Mouse (Mus musculus): ENCODE data around the gene Zfp324.

Gene Zfp324

GRCm38 (mm10) chr7:12970906-12971305, 5.3 kb downstream of the Zfp324 start:
- DNase-seq, result no peak

DNA sequence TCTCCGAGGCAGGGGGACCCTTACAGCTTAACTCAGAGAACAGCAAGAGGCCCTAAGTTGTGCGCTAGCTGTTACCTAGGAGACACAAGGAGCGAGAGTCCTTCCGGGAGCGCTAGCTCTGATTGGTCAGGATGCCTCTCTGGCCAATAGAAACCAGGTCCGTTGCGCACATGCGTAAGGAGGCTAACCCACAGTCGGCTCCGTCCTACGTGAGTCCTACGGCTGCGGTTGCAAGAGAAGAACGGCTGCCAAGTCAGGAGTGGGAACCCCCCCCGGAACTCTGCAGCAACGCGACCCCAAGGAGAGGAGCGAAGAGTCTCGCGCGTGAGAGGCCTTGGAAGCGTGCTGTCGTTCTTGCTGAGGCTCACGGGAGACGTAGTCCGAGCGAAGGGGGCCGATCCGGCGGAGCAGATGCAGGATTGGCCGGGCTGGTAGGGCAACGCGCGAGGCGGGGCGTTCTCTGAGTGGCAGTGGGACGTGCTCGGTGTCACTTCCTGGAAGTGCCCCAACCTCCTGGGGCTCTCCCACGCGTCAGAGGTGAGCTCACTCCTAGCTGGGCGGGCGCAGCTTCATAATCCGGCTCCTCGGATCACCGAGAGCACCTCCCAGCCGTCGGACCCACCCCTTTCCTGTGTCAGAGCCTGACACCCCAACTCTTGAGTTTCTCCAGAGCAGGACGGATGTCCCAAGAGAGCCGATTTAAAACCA, 12.2 kb downstream of the Zfp324 start, which contains the start of gene Zfp446:
TSS of gene Zfp446 (plus strand) at position 167 of the 708 bp plus-strand sequence.
- peak; percentile 99 for DNase-seq

GRCm38 (mm10) chr7:12978931-12979722, 13.5 kb downstream of the Zfp324 start:
- DNase-seq, result no peak

- no peak for DNase-seq
Observed at GRCm38 (mm10) chr7:12979776-12980175, 14.1 kb downstream of the Zfp324 start.

DNA sequence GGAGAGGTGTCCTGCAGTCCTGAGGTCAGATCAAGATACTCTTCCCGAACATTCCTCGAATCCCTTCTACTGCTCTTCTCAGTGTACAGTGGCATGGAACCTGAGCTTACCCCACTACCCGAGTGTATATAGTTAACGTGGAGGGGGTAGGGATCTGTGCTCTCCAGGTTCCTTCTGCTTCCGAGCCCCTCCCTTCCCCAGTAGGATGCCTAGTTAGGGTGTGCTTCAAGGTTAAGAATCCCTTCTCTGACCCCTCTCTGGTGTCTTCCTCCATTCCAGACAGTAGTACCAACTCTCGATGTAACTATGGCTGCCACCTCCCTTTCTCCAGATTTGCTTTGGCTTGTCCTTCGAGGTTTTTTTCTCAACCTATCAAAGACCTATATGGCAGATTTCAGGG, 14.7 kb downstream of the Zfp324 start:
- DNase-seq, result no peak

- DNase-seq, result no peak
Observed at GRCm38 (mm10) chr7:12985724-12986123, 20.1 kb downstream of the Zfp324 start.

DNA sequence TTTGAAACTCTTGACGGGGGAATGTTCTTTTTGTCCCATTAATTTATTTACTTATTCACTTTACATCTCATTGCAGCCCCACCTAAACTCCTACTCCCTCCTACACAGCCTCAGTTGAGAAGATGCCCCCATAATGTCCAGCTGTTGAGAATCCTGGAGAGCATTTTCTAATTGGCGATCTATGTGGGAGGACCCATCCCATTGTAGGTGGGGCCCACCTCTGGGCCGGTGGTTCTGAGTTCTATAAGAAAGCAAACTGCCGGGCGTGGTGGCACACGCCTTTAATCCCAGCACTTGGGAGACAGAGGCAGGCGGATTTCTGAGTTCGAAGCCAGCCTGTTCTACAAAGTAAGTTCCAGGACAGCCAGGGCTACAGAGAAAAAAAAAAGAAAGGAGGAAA, 21.3 kb downstream of the Zfp324 start:
- no peak for DNase-seq

DNA sequence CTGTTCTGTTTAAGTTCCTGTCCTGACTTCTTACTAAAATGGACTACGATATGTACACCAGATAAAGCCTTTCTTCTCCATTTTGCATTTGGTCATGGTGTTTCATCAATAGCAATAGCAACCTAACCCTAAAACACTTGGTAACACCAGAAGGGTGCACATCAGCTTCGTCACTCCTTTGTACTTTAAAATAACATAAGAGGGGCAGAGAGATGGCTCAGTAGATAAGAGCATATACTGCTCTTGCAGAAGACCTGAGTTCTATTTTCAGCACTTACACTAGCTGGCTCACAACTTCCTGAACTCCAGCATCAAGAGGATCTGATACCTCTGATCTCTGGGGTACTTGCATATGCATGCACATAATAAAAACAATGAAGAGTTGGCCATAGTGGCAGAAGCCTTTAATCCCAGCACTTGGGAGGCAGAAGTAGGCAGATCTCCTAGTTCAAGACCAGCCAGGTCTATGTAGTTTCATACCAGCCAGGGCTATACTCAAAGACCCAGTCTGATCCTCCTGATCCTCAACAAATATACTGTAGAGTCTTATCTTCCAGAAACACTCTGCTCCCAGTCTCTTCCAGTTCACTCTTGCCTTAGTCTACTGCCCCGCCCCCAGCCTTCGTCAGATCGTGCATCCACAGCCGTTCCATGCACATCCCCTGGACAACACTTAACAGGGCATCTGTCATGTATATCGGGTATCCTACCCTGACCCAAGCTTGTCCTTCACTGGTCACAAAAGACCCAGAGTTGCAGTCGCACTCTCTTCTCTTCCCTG, 22.0 kb downstream of the Zfp324 start:
- no peak for DNase-seq

GRCm38 (mm10) chr7:12992222-12992621, 26.6 kb downstream of the Zfp324 start:
- no peak for DNase-seq

- DNase-seq, result no peak
Observed at GRCm38 (mm10) chr7:12993148-12993547, 27.5 kb downstream of the Zfp324 start.

DNA sequence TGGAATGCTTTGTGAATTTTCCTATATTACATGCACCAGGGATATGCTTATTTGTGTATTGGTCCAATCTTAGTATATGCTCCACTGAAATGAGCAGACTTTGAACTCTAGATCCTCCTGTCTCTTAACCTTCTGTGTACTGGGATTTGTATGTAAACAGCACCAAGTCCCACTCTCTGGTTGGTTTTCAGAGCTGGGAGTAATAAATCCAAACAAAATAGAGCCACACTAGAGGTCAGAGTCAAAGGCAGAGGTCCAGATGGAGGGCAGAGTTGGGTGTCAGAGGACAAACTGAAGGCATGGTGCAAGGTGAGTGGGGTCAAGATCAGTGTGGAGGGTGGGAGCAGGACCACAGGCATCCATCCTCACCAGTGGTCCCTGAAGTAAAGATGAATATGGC, 30.2 kb downstream of the Zfp324 start:
- no peak for DNase-seq

GRCm38 (mm10) chr7:12997230-12997629, 31.6 kb downstream of the Zfp324 start:
- DNase-seq, result no peak

DNA sequence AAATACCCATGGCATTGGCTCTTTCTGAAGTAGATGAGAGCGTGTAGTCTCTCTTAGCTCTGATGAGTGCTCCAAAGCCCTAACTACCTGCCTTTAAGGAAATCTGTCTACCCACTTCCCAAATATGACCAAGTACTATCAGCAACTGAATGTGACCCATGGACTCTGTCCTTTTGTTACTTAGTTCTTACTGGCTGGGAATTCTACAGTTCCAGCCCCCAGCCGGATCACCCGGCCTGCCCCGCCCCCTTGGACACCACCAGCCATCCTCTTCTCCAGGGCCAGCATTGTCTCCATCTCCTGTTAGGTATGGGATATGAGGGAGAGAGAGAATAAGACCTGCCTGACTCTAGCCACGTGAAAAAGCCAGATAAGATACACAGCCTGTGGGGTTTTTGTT, 32.4 kb downstream of the Zfp324 start, which contains the start of gene Slc27a5:
TSS of gene Slc27a5 (minus strand) at position 140 of the 400 bp plus-strand sequence.
- DNase-seq, result no peak

GRCm38 (mm10) chr7:12998851-12999250, 33.2 kb downstream of the Zfp324 start, which contains the start of gene Trim28:
Gene Trim28, plus strand, starts transcription at chr7:12999114.
- DNase-seq, result no peak

DNA sequence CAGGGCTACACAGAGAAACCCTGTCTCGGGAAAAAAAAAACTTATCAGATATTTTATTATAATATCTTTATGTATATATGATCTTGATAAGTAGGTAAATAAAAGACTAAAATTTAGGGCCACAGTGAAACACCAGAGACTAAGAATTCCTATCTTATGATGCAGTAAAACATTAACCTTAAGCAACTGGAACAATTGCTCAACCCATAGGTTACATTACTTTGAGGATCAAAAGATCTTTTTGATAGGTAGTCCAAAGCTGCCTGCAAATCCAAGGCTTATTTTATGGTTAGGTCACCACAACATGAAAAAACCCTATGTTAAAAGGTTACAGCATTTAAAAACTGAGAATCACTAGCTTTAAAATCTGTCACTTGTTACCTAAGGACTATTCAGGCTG, 35.9 kb downstream of the Zfp324 start:
- no peak for DNase-seq

DNA sequence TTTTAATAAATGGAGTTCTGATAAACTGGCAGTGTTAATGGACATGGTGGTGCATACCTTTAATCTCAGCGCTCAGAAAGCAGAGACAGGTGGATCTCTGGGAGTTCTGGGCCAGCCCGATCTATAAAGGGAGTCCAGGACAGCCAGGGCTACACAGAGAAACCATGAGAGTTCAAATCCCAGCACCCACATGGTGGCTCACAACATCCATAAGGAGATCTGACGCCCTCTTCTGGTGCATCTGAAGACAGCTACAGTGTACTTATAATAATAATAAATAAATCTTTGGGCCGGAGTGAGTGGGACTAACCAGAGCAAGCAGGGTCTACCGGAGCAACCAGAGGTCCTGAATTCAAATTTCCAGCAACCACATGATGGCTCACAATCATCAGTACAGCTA, 37.7 kb downstream of the Zfp324 start:
- no peak for DNase-seq

- DNase-seq, result no peak
Observed at GRCm38 (mm10) chr7:13006011-13006410, 40.4 kb downstream of the Zfp324 start.

GRCm38 (mm10) chr7:13006531-13006930, 40.9 kb downstream of the Zfp324 start:
- DNase-seq, result no peak

GRCm38 (mm10) chr7:13007341-13008092, 41.9 kb downstream of the Zfp324 start:
- peak; percentile 21 for DNase-seq

DNA sequence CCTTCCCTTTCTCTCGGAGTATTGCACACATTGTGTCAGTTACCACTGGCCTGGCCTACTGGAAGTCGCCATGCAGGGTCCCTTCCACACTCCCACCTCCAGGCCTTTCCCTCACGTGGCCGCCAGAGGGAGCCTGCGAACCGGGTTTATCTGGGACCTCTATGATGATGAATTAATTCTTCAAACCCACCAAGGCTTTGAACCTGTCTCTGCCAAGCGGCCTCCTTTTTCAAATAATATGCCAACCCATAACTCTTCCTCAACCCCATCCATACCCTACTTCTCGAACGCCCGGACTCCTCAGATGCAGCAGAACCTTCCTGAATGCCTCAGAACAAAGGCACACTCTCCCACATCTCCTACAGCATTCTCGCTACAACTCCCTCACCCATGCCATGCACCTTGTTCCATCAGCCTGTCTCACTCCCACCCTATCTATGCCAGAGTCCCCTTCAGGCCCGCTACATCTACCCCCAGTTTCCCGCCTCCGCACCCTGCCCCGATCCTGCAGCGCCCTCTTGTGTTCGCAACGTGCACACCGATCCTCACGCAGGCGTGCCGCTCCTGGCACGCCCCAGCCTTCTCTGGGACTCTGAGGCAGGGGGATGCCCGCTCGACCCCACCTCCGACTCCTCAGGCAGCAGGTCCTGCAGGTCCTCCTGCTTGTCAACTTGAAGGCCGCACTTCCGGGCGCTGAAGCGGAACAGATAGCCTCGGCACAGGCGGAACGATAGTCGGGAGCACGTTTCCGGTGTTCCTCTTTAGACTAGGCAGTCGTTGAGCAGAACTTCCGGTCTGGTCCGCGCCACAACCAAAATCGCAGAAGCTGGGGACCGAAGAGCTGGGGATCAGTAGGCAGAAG, 43.7 kb downstream of the Zfp324 start:
- DNase-seq, result peak; percentile 94

All from cerebellum, adult 8-10 months (tissue).